ENCODE assay signal across 8 mouse cellular contexts in genomic region chr2:37702301-37703172, GRCm38 (mm10). TPM values are rescaled to one million over a fixed set of nuclear protein-coding genes. Genes with fewer than 3 reads are reported as not detected.
DNase-seq lines count a peak whose midpoint lies in the region; ATAC-seq lines count a peak whose summit lies in the region.

No protein-coding gene starts in this region.

- H3K4me1 ChIP-seq in brown adipose tissue, adult 24 weeks (ENCODE audit: control insufficient read depth, insufficient read depth, insufficient read length, low read length) = no peaks in the 10 kb centered on the region
- peaks cover 29% of the 10 kb centered on the region for H3K4me1 ChIP-seq in forebrain, embryonic 12.5 days
- peaks cover 8% of the 10 kb centered on the region for H3K4me1 ChIP-seq in limb, embryonic 11.5 days (ENCODE audit: control insufficient read depth, insufficient read depth, low read length)
- peaks cover 13% of the 10 kb centered on the region for H3K4me1 ChIP-seq in midbrain, embryonic 11.5 days (ENCODE audit: control insufficient read depth, insufficient read depth, low read length)
- 0 out of 2 replicates have a peak, but pooled peaks cover 4% of the 10 kb centered on the region for H3K4me1 ChIP-seq in stomach, embryonic 14.5 days (ENCODE audit: control insufficient read depth, insufficient read depth, low read length)

- H3K4me2 ChIP-seq in forebrain, embryonic 12.5 days = peak overlapping the region; percentile 83
- peak overlapping the region; percentile 74 for H3K4me2 ChIP-seq in limb, embryonic 11.5 days (ENCODE audit: low read depth, severe bottlenecking)
- peak overlapping the region; percentile 87 for H3K4me2 ChIP-seq in midbrain, embryonic 11.5 days
- peak overlapping the region; percentile 88 for H3K4me2 ChIP-seq in stomach, embryonic 14.5 days (replicated peaks; ENCODE audit: low read depth, low read length)

- peak; percentile 36 for DNase-seq in kidney, adult 11 months
- no peak for DNase-seq in kidney, postnatal 14 days
- peak; percentile 74 for DNase-seq in limb, embryonic 11.5 days (ENCODE audit: low spot score)
- peak; percentile 96 for DNase-seq in midbrain, embryonic 11.5 days (ENCODE audit: low spot score, missing footprints)

- H3K9me3 ChIP-seq in forebrain, embryonic 12.5 days = no peaks in the 10 kb centered on the region
- no peaks in the 10 kb centered on the region for H3K9me3 ChIP-seq in limb, embryonic 11.5 days (ENCODE audit: control insufficient read depth, low read length)
- no peaks in the 10 kb centered on the region for H3K9me3 ChIP-seq in midbrain, embryonic 11.5 days (ENCODE audit: control insufficient read depth, low read length)
- no peaks in the 10 kb centered on the region for H3K9me3 ChIP-seq in stomach, embryonic 14.5 days (ENCODE audit: control insufficient read depth, low read depth, low read length)

- ATAC-seq in forebrain, embryonic 12.5 days (ENCODE audit: low FRiP score) = peak; percentile 74
- peak; percentile 19 to 36; a peak in 2 of 4 replicates for ATAC-seq in hematopoietic stem cell, adult 5-6 weeks (replicated peaks in 1 of 2; ENCODE audit: insufficient read depth in 1 of 2, low FRiP score in 2 of 2, low TSS enrichment in 1 of 2, low read depth in 1 of 2, poor library complexity in 2 of 2, severe bottlenecking in 2 of 2)
- ATAC-seq in limb, embryonic 11.5 days (ENCODE audit: insufficient number of reproducible peaks, low FRiP score, low TSS enrichment, low read depth) = peak; percentile 67
- ATAC-seq in midbrain, embryonic 11.5 days (ENCODE audit: low FRiP score) = peak; percentile 75
- peak; percentile 18; the same call in 1 of the 2 replicates for ATAC-seq in stomach, embryonic 14.5 days (ENCODE audit: insufficient number of reproducible peaks, insufficient read depth, low FRiP score, low read depth)

- 0 out of 2 replicates have a peak, but pooled peaks cover 9% of the 10 kb centered on the region for H3K27me3 ChIP-seq in forebrain, embryonic 12.5 days
- H3K27me3 ChIP-seq in limb, embryonic 11.5 days (ENCODE audit: control insufficient read depth, insufficient read depth, low read length) = no peaks in the 10 kb centered on the region
- H3K27me3 ChIP-seq in midbrain, embryonic 11.5 days (ENCODE audit: control insufficient read depth, insufficient read depth, low read length) = no peaks in the 10 kb centered on the region
- no peaks in the 10 kb centered on the region for H3K27me3 ChIP-seq in stomach, embryonic 14.5 days (ENCODE audit: control insufficient read depth, insufficient read depth, low read length)

- WGBS in forebrain, embryonic 12.5 days = under 1% methylated on average over 55 of the region's 70 CpGs
- under 1% methylated on average over 67 of the region's 70 CpGs for WGBS in limb, embryonic 11.5 days
- WGBS in midbrain, embryonic 11.5 days = under 1% methylated on average over 57 of the region's 70 CpGs
- under 1% methylated on average over 64 of the region's 70 CpGs for WGBS in stomach, embryonic 14.5 days

- 0 out of 2 replicates have a peak, but pooled peaks cover 3% of the 10 kb centered on the region for H3K36me3 ChIP-seq in forebrain, embryonic 12.5 days (replicated peaks)
- H3K36me3 ChIP-seq in limb, embryonic 11.5 days (ENCODE audit: control insufficient read depth, insufficient read depth, low read length) = no peaks in the 10 kb centered on the region
- H3K36me3 ChIP-seq in midbrain, embryonic 11.5 days (ENCODE audit: control insufficient read depth, insufficient read depth, low read length) = no peaks in the 10 kb centered on the region
- no peaks in the 10 kb centered on the region for H3K36me3 ChIP-seq in stomach, embryonic 14.5 days (ENCODE audit: control insufficient read depth, insufficient read depth, low read length)

- H3K4me3 ChIP-seq in brown adipose tissue, adult 24 weeks (ENCODE audit: insufficient read depth, low read depth, low read length) = peak overlapping the region; percentile 88
- H3K4me3 ChIP-seq in forebrain, embryonic 12.5 days (replicated peaks) = peak overlapping the region; percentile 96
- H3K4me3 ChIP-seq in limb, embryonic 11.5 days (ENCODE audit: low read depth, low read length) = peak overlapping the region; percentile 91
- H3K4me3 ChIP-seq in midbrain, embryonic 11.5 days (ENCODE audit: low read depth, low read length) = peak overlapping the region; percentile 95
- peak overlapping the region; percentile 92 for H3K4me3 ChIP-seq in stomach, embryonic 14.5 days (ENCODE audit: low read depth, low read length)

- peak overlapping the region; percentile 96 for H3K9ac ChIP-seq in forebrain, embryonic 12.5 days
- peak overlapping the region; percentile 92 for H3K9ac ChIP-seq in limb, embryonic 11.5 days (ENCODE audit: low read length)
- H3K9ac ChIP-seq in midbrain, embryonic 11.5 days (ENCODE audit: low read length) = peak overlapping the region; percentile 97
- peak overlapping the region; percentile 81 for H3K9ac ChIP-seq in stomach, embryonic 14.5 days (replicated peaks; ENCODE audit: low read depth, low read length)

- H3K27ac ChIP-seq in brown adipose tissue, adult 24 weeks (replicated peaks; ENCODE audit: low read depth, low read length) = peak overlapping the region; percentile 6; the same call in 1 of the 2 replicates
- H3K27ac ChIP-seq in forebrain, embryonic 12.5 days = peak overlapping the region; percentile 94
- H3K27ac ChIP-seq in limb, embryonic 11.5 days (replicated peaks; ENCODE audit: low read depth, low read length) = peak overlapping the region; percentile 82
- peak overlapping the region; percentile 76 for H3K27ac ChIP-seq in midbrain, embryonic 11.5 days (ENCODE audit: low read depth, low read length)
- H3K27ac ChIP-seq in stomach, embryonic 14.5 days (ENCODE audit: low read length) = peak overlapping the region; percentile 79

RNA-seq across cellular contexts. Expression of gene Strbp, which starts 1.1 kb away (rescaled TPM):
- polyA plus RNA-seq in brown adipose tissue, adult 24 weeks (2012; ENCODE audit: insufficient read depth, insufficient read length, missing spikeins) = 8.7 and 8.9 TPM in 2 replicates
- polyA plus RNA-seq in forebrain, embryonic 12.5 days (2016; fragmentation: Nextera tagmentation; extraction: Ambion mirVana) = 112 and 118 TPM in 2 replicates
- 68.2 and 72.4 TPM in 2 replicates for total RNA-seq in hematopoietic stem cell, adult 5-6 weeks (2017)
- polyA plus RNA-seq in limb, embryonic 11.5 days (2014; fragmentation: Nextera tagmentation; extraction: Ambion mirVana) = 60.2 and 63.2 TPM in 2 replicates
- 105 TPM in 2 replicates for polyA plus RNA-seq in midbrain, embryonic 11.5 days (2014; fragmentation: Nextera tagmentation; extraction: Ambion mirVana)
- 42.4 and 43.0 TPM in 2 replicates for polyA plus RNA-seq in stomach, embryonic 14.5 days (2014; fragmentation: Nextera tagmentation; extraction: Ambion mirVana)

Comparison
In these comparisons a context has a peak if more than half of its experiments do, and no peak if none do; other contexts are left out.
1. H3K27ac ChIP-seq: peak in every context shown above with its lines; median percentile 94 in forebrain, embryonic 12.5 days; 82 in limb, embryonic 11.5 days; 79 in stomach, embryonic 14.5 days; 76 in midbrain, embryonic 11.5 days; 6 in brown adipose tissue, adult 24 weeks.
2. ATAC-seq: peak in every context shown above with its lines; median percentile 75 in midbrain, embryonic 11.5 days; 74 in forebrain, embryonic 12.5 days; 67 in limb, embryonic 11.5 days; 28 in hematopoietic stem cell, adult 5-6 weeks; 18 in stomach, embryonic 14.5 days.